Mouse (Mus musculus): ENCODE measurements around the gene Zap70.

DNA sequence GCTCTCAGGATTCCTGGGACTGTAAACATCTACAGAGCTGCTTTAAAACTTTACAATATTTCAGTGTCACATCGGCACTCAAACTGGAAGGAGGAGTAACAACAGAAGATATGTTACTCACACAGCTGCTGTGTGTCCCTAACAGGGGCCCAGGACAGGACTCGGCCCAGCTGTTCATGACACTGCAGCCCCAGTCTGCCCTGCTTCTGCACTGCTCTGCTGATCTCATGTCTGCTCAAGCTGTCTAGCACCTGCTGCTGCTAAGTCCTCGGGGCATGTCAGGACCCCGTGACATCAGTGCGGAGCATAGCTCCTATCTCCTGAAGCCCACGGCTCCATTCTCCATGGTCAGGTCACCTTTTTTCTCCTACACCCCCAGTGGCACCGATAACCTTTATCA lies 35.1 kb downstream of the Zap70 start:
- TF ChIP-seq CTCF (conservative IDR thresholded peaks at IDR 0.05 in 1 of 2, IDR thresholded peaks at IDR 0.05 in 1 of 2; ENCODE audit: low read depth in 2 of 2, low read length in 2 of 2) (no peak), POLR2A (IDR thresholded peaks at IDR 0.05; ENCODE audit: low read depth, low read length) (no peak), MYC (IDR thresholded peaks at IDR 0.05; ENCODE audit: low read depth, low read length) (no peak)
